Mouse (Mus musculus) megakaryocyte progenitor cell, adult 5-6 weeks (primary cell): ENCODE results near the gene 9930021J03Rik. TPM values are rescaled to one million over a fixed set of nuclear protein-coding genes. Genes with fewer than 3 reads are reported as not detected.

Experiments used
- total RNA-seq, 2 experiments: library from RNA; stranded (forward) in 1 of 2; stranded (reverse) in 1 of 2; fragments of 157-497, 149-512 nt in 1 of 2; fragments of 200-1000 nt in 1 of 2; gene quantifications; 2 replicates each; pipeline versions ENCODE4 v1.2.3 to v1.2.4; 2015 to 2017

Gene 9930021J03Rik
- total RNA-seq, 2 experiments from 2014 or later: 12.2 to 45.2 TPM

Other genes starting within 250 kb of the 9930021J03Rik start
- 37.3 and 42.5 TPM in 2 replicates for gene Ermp1, start 157.6 kb downstream of the 9930021J03Rik start, total RNA-seq (2015)
- 44.8 and 51.3 TPM in 2 replicates for gene Ermp1, start 157.6 kb downstream of the 9930021J03Rik start, total RNA-seq (2017)
- not detected in 2 replicates for gene Mlana, start 108.2 kb downstream of the 9930021J03Rik start, total RNA-seq (2015)
- not detected in 2 replicates for gene Mlana, start 108.2 kb downstream of the 9930021J03Rik start, total RNA-seq (2017)
- gene Ranbp6, start 7.0 kb upstream of the 9930021J03Rik start, total RNA-seq (2015): 10.9 and 11.7 TPM in 2 replicates
- gene Ranbp6, start 7.0 kb upstream of the 9930021J03Rik start, total RNA-seq (2017): 18.8 and 23.4 TPM in 2 replicates
- gene Il33, start 119.1 kb upstream of the 9930021J03Rik start, total RNA-seq (2015): not detected in 2 replicates
- gene Il33, start 119.1 kb upstream of the 9930021J03Rik start, total RNA-seq (2017): not detected in 2 replicates
- gene Trpd52l3, start 197.8 kb upstream of the 9930021J03Rik start, total RNA-seq (2015): not detected in 2 replicates
- not detected in 2 replicates for gene Trpd52l3, start 197.8 kb upstream of the 9930021J03Rik start, total RNA-seq (2017)
- 83.9 and 91.4 TPM in 2 replicates for gene Uhrf2, start 224.5 kb upstream of the 9930021J03Rik start, total RNA-seq (2015)
- 58.5 and 84.4 TPM in 2 replicates for gene Uhrf2, start 224.5 kb upstream of the 9930021J03Rik start, total RNA-seq (2017)